Mouse (Mus musculus) lung, adult 2 months (tissue): ENCODE measurements around the gene Alg2.

Source experiments
- CTCF ChIP-seq: fragments of 200-500 bp; IDR thresholded peaks from 2 replicates; pipeline ENCODE4 v1.5.1; 2011; ENCODE audit warnings: mild to moderate bottlenecking, low read length, control low read depth; ENCODE audit not compliant: insufficient read depth
- POLR2A ChIP-seq: fragments of 200-500 bp; IDR thresholded peaks from 2 replicates; pipeline ENCODE4 v1.6.1; 2011; ENCODE audit warnings: low read depth, mild to moderate bottlenecking, control low read depth, low read length, borderline replicate concordance; ENCODE audit errors: extremely low read depth

- TF ChIP-seq CTCF (peak; percentile 43), POLR2A (no peak)
Measured at GRCm38 (mm10) chr4:47419268-47419973, 54.7 kb downstream of the Alg2 start.
